Mouse (Mus musculus) limb, embryonic 15.5 days (tissue): Measurements from ENCODE around the gene Pigp. TPM values are rescaled to one million over a fixed set of nuclear protein-coding genes. Genes with fewer than 3 reads are reported as not detected.

ENCODE experiments used
- ATAC-seq: fragments of 200-750 bp; cut with Nextera tagmentation; 2 replicates; pipeline ENCODE4 v1.8.0; 2017; ENCODE audit warnings: low read depth, moderate TSS enrichment; ENCODE audit not compliant: insufficient number of reproducible peaks, low FRiP score, low TSS enrichment
- H3K27ac ChIP-seq: fragments of 300-500 bp; sonication (generic); 2 replicates; pipeline ENCODE4 v1.5.1; 2015; ENCODE audit warnings: moderate library complexity, mild to moderate bottlenecking, inconsistent platforms
- H3K27me3 ChIP-seq: fragments of 300-500 bp; sonication (generic); 2 replicates; pipeline ENCODE4 v1.6.1; 2015; ENCODE audit warnings: inconsistent platforms
- H3K36me3 ChIP-seq: fragments of 300-500 bp; sonication (generic); 2 replicates; pipeline ENCODE4 v1.6.1; 2015; ENCODE audit warnings: inconsistent platforms
- H3K4me1 ChIP-seq: fragments of 300-500 bp; sonication (generic); 2 replicates; pipeline ENCODE4 v1.6.1; 2015; ENCODE audit warnings: inconsistent platforms
- H3K4me2 ChIP-seq: fragments of 300-500 bp; sonication (generic); 2 replicates; pipeline ENCODE4 v1.6.1; 2015; ENCODE audit warnings: mild to moderate bottlenecking, inconsistent platforms
- H3K4me3 ChIP-seq: fragments of 300-500 bp; sonication (generic); 2 replicates; pipeline ENCODE4 v1.5.1; 2015; ENCODE audit warnings: mild to moderate bottlenecking, inconsistent platforms
- H3K9ac ChIP-seq: fragments of 300-500 bp; sonication (generic); 2 replicates; pipeline ENCODE4 v1.6.1; 2015; ENCODE audit warnings: inconsistent platforms
- H3K9me3 ChIP-seq: fragments of 300-500 bp; sonication (generic); 2 replicates; pipeline ENCODE4 v1.6.1; 2016; ENCODE audit warnings: inconsistent platforms
- WGBS: fragments of 180-500 bp; shearing (Covaris S2); methylation state at CpG from one replicate; pipeline ENCODE4 v1.1.7; 2015; 5-methylcytosine and 5-hydroxymethylcytosine counted together
- polyA plus RNA-seq: library from polyadenylated mRNA; unstranded; fragments of >200 nt; fragmentation: Nextera tagmentation; extraction: Ambion mirVana; gene quantifications from 2 replicates; pipeline ENCODE4 v1.2.1, GENCODE M21; 2015

Pigp gene
- polyA plus RNA-seq, 1 experiment from 2014 or later = 109 TPM

DNA sequence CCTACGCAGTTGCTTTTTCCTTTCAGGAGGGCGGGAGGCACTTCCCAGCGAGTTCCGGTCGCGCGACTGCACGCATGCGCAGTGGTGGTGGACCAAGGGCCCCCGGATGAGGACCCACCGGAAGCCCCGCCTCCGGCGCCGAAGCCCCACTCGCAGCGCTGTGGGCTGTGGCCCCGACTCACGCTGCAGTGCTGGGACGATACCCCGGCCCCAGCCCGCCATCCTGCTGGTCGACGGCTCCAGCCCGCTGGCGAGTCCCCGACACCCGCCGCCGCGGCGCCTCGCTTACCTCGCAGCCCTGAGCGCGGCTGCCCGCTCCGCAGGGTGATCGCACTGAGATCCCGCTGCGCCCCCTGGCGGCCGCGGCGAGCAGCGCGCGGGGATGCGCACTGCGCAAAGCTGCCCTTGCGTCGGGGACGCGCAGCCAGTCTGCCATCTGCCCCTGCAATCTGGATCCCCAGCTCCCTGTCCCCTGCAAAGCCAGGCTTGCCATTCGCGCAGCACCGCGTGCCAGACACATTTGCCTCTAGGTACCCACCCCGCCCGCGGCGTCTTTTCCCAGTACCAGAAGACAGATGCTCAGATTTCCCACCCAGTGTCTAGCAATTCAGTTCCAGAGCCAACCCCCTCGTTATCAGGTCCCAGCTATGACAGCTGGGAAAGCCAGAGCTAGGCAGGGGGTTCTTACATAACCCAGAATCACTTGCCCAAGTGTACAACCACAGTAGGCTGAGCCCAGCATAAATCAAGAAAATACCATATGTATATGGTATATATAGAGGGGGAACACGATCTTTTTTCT lies 58.2 kb downstream of the Pigp start, which contains the start of gene Hlcs:
Gene Hlcs, minus strand, starts transcription at position 343 of the 802 bp plus-strand sequence.
- H3K9ac ChIP-seq = peak within 1 kb of the TSS; percentile 84
- H3K27ac ChIP-seq = peak within 1 kb of the TSS; percentile 100
- H3K27me3 ChIP-seq = no peaks in the 10 kb centered on the region
- WGBS = under 1% methylated on average over 64 of the region's 64 CpGs
- peak within 1 kb of the TSS; percentile 71 for H3K4me3 ChIP-seq
- peak within 1 kb of the TSS; percentile 74 for H3K4me2 ChIP-seq
- H3K9me3 ChIP-seq = no peaks in the 10 kb centered on the region
- no peaks in the 10 kb centered on the region for H3K36me3 ChIP-seq
- peak; percentile 92 for ATAC-seq
- peaks cover 5% of the 10 kb centered on the region for H3K4me1 ChIP-seq

DNA sequence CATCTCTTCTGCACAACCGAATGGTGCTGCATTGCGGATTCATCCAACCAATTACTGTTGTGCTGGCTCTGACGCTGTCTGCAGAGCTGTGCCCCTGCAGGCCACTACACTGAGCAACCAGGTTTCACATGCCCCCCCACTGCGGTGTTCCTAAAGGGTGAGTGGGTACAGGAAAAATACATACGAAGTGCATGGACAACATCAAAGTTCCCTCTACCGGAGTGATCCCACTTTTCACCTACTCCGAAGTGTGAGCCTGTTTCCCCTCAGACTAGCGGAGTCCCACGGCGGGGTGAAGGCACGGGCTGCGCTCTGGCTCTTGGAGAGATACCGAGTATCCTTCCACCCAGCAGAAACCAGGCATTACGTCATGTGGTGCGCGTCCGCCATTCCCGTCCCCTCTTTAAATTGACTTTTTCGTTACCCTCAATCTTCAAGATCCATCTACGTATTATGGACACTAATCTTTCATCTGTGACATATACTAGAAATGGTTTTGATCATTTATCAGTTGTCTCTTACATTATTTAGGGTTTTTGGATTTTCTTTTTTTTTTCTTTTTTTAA lies 58.9 kb downstream of the Pigp start:
- WGBS = 0% methylated on average over 20 of the region's 20 CpGs
- H3K27me3 ChIP-seq = no peaks in the 10 kb centered on the region

DNA sequence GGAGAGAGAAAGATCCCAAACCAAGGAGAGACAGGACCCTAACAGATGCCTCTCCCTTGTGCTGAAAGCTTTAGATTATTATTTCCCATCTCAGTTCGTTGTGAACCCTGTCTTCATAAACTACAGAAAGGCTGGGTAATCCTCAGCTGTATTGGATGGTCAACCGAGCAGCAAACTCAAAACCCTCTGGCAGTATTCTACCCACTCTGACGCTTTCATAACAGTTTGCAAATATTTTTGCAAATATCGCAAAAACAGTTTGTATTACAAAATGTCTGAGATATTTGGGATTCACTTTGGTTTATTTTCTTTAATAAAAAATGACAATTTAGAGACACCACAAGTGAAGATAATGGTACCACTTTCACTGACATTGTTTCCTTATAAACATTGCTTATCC lies 59.7 kb downstream of the Pigp start:
- H3K9ac ChIP-seq = no peak overlapping the region
- no peak for ATAC-seq
- peak overlapping the region; percentile 74 for H3K4me2 ChIP-seq
- WGBS = 74% methylated on average over 4 of the region's 4 CpGs
- H3K4me1 ChIP-seq = peaks cover 11% of the 10 kb centered on the region
- H3K9me3 ChIP-seq = no peaks in the 10 kb centered on the region
- no peaks in the 10 kb centered on the region for H3K36me3 ChIP-seq
- no peaks in the 10 kb centered on the region for H3K27me3 ChIP-seq
- H3K4me3 ChIP-seq = peak overlapping the region; percentile 71
- no peak overlapping the region for H3K27ac ChIP-seq

More for the DNA sequence above, 58.9 kb downstream of the Pigp start:
- ATAC-seq = peak; percentile 88
- peak overlapping the region; percentile 71 for H3K4me3 ChIP-seq
- H3K27ac ChIP-seq = peak overlapping the region; percentile 100
- H3K4me1 ChIP-seq = peaks cover 9% of the 10 kb centered on the region
- peak overlapping the region; percentile 74 for H3K4me2 ChIP-seq
- H3K9ac ChIP-seq = peak overlapping the region; percentile 56
- no peaks in the 10 kb centered on the region for H3K36me3 ChIP-seq
- H3K9me3 ChIP-seq = no peaks in the 10 kb centered on the region

DNA sequence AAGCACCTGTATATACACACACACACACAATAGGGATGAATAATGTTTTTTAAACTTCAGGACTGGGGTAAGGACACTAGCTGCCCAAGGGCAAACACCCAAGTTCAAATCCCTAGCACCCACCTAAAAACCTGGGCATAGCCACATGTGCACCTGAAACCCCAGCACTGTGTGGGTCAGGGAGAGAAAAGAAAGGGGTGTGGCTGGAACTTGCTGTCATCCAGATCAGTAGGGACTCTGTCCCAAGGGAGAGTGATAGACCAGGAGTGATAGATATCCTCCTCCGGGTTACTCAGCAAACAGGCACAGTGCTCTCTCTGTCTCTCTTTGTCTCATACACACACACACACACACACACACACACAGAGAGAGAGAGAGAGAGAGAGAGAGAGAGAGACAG lies 60.2 kb downstream of the Pigp start:
- H3K9me3 ChIP-seq = no peaks in the 10 kb centered on the region
- 72% methylated on average over 1 of the region's 1 CpGs for WGBS
- no peaks in the 10 kb centered on the region for H3K36me3 ChIP-seq
- no peaks in the 10 kb centered on the region for H3K27me3 ChIP-seq
- H3K4me1 ChIP-seq = peaks cover 11% of the 10 kb centered on the region
- H3K9ac ChIP-seq = no peak overlapping the region
- no peak overlapping the region for H3K27ac ChIP-seq
- ATAC-seq = no peak
- no peak overlapping the region for H3K4me3 ChIP-seq
- no peak overlapping the region for H3K4me2 ChIP-seq

DNA sequence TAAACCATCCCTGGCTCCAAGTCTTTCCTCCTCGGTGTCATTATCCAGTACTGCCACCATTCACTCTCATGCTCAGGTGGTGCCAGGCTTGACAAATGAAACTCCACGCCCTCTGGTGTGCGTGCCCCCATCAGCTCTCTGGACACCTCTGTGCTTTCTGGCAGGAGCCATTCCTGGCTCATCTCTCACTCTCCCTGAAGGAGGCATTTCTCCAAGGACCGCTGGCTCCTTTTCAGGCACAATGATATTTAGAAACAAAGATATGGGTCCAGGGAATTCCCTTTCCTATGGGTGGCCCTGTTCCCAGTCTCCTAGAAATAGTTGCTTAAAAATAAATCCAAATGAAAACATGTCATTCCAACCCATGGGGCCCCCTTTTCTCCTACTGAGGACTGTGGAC lies 62.6 kb downstream of the Pigp start:
- H3K4me2 ChIP-seq = no peak overlapping the region
- no peaks in the 10 kb centered on the region for H3K9me3 ChIP-seq
- H3K9ac ChIP-seq = no peak overlapping the region
- no peaks in the 10 kb centered on the region for H3K27me3 ChIP-seq
- no peaks in the 10 kb centered on the region for H3K36me3 ChIP-seq
- no peak for ATAC-seq
- 88% methylated on average over 4 of the region's 4 CpGs for WGBS
- no peak overlapping the region for H3K4me3 ChIP-seq
- peaks cover 11% of the 10 kb centered on the region for H3K4me1 ChIP-seq
- no peak overlapping the region for H3K27ac ChIP-seq

Other genes with a start within 250 kb of the Pigp start
- gene Hlcs, start 58.3 kb downstream of the Pigp start, polyA plus RNA-seq = 7.8 and 8.5 TPM in 2 replicates
- gene Ripply3, start 43.4 kb downstream of the Pigp start, polyA plus RNA-seq = 4.8 and 6.5 TPM in 2 replicates
- gene Ttc3, start 1.2 kb downstream of the Pigp start, polyA plus RNA-seq = 228 and 237 TPM in 2 replicates
- gene Vps26c, start 155.0 kb upstream of the Pigp start, polyA plus RNA-seq = 54.9 and 61.3 TPM in 2 replicates
- gene Dyrk1a, start 198.2 kb upstream of the Pigp start, polyA plus RNA-seq = 7.5 and 8.3 TPM in 2 replicates